Mouse (Mus musculus): ENCODE measurements around the gene 1700022I11Rik. TPM values are rescaled to one million over a fixed set of nuclear protein-coding genes. Genes with fewer than 3 reads are reported as not detected.

1700022I11Rik gene
- polyA plus RNA-seq, 1 experiment from 2014 or later, result 0.43 TPM

GRCm38 (mm10) chr4:43020876-43021275, 51.5 kb downstream of the 1700022I11Rik start:
- H3K4me3 ChIP-seq (ENCODE audit: low read depth, low read length), result no peak overlapping the region
- 84% methylated on average over 16 of the region's 16 CpGs for WGBS

GRCm38 (mm10) chr4:43021341-43021740, 51.9 kb downstream of the 1700022I11Rik start:
- Histone ChIP-seq H3K36me3 (ENCODE audit: control insufficient read depth, insufficient read depth, low read length) (peaks cover 45% of the 10 kb centered on the region), H3K4me1 (ENCODE audit: control insufficient read depth, insufficient read depth, low read length) (peaks cover 14% of the 10 kb centered on the region), H3K4me2 (ENCODE audit: low read length) (no peak overlapping the region), H3K9me3 (replicated peaks; ENCODE audit: control insufficient read depth, low read length, poor library complexity, severe bottlenecking) (no peaks in the 10 kb centered on the region), H3K27me3 (ENCODE audit: control insufficient read depth, insufficient read depth, low read depth, low read length) (no peaks in the 10 kb centered on the region), H3K9ac (ENCODE audit: low read depth, low read length) (no peak overlapping the region), H3K4me3 (ENCODE audit: low read depth, low read length) (no peak overlapping the region), H3K27ac (ENCODE audit: low read length) (no peak overlapping the region)
- ATAC-seq, result no peak
- 70% methylated on average over 17 of the region's 17 CpGs for WGBS

More at GRCm38 (mm10) chr4:43020876-43021275, 51.5 kb downstream of the 1700022I11Rik start:
- Histone ChIP-seq H3K9me3 (replicated peaks; ENCODE audit: control insufficient read depth, low read length, poor library complexity, severe bottlenecking) (no peaks in the 10 kb centered on the region), H3K27ac (ENCODE audit: low read length) (no peak overlapping the region), H3K36me3 (ENCODE audit: control insufficient read depth, insufficient read depth, low read length) (peaks cover 45% of the 10 kb centered on the region), H3K4me1 (ENCODE audit: control insufficient read depth, insufficient read depth, low read length) (peaks cover 14% of the 10 kb centered on the region), H3K4me2 (ENCODE audit: low read length) (no peak overlapping the region), H3K27me3 (ENCODE audit: control insufficient read depth, insufficient read depth, low read depth, low read length) (no peaks in the 10 kb centered on the region), H3K9ac (ENCODE audit: low read depth, low read length) (no peak overlapping the region)
- no peak for ATAC-seq

- peak overlapping the region; percentile 93 for H3K27ac ChIP-seq (ENCODE audit: low read length)
- peak overlapping the region; percentile 62 for H3K4me2 ChIP-seq (ENCODE audit: low read length)
- H3K4me1 ChIP-seq (ENCODE audit: control insufficient read depth, insufficient read depth, low read length), result peaks cover 14% of the 10 kb centered on the region
- H3K36me3 ChIP-seq (ENCODE audit: control insufficient read depth, insufficient read depth, low read length), result peaks cover 36% of the 10 kb centered on the region
- peak overlapping the region; percentile 67 for H3K9ac ChIP-seq (ENCODE audit: low read depth, low read length)
- WGBS, result 86% methylated on average over 14 of the region's 14 CpGs
- H3K4me3 ChIP-seq (ENCODE audit: low read depth, low read length), result peak overlapping the region; percentile 60
- H3K27me3 ChIP-seq (ENCODE audit: control insufficient read depth, insufficient read depth, low read depth, low read length), result no peaks in the 10 kb centered on the region
- no peaks in the 10 kb centered on the region for H3K9me3 ChIP-seq (replicated peaks; ENCODE audit: control insufficient read depth, low read length, poor library complexity, severe bottlenecking)
- peak; percentile 4; the same call in 1 of the 2 replicates for ATAC-seq
Measured at GRCm38 (mm10) chr4:43024673-43025072, 55.3 kb downstream of the 1700022I11Rik start.

DNA sequence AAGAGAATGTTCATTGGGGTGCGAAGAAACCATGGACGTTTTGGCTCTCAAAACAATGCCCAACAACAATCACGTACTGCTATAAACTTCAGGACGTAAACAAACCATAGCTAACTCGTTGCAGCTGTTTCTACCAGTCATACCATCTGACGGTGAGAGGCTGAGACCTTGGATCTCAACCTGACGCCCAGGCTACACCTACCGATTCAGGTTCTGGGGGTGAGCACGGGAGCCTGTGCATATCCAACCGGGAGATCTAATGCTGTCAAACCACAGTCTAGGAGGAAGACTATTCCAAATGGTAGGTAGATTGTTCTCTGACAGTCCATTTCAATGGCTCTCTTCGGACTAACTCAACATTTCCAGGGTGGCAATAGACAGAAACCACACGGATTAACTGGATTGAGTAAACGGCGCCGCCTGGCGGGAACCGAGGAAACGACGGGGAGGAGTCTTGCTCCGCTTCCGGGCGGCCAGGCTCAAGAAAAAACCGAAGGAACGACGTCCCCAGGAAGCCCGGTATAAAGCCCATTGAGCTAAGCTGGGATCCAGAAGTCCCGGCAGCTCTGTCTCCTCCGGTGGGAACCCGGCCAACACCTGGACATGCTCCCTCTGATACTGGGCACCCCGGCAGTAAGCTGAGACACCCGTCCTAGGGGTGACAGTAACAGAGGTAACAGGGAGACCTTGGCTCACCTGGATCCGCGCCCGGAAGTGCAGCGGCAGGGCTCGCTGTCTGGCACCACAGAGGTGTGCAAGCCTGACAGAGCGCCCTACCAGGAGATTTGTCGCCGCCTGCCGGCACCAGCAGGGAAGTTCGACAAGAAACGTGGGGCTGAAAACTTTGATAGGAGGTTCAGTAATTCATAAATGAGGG, 55.9 kb downstream of the 1700022I11Rik start, which contains the start of gene Pigo:
TSS of gene Pigo (minus strand) at position 736 of the 877 bp plus-strand sequence.
- Histone ChIP-seq H3K27ac (ENCODE audit: low read length) (peak within 1 kb of the TSS; percentile 93), H3K4me1 (ENCODE audit: control insufficient read depth, insufficient read depth, low read length) (peaks cover 19% of the 10 kb centered on the region), H3K4me3 (ENCODE audit: low read depth, low read length) (peak within 1 kb of the TSS; percentile 60), H3K27me3 (ENCODE audit: control insufficient read depth, insufficient read depth, low read depth, low read length) (no peaks in the 10 kb centered on the region), H3K36me3 (ENCODE audit: control insufficient read depth, insufficient read depth, low read length) (peaks cover 34% of the 10 kb centered on the region), H3K9ac (ENCODE audit: low read depth, low read length) (peak within 1 kb of the TSS; percentile 67), H3K9me3 (replicated peaks; ENCODE audit: control insufficient read depth, low read length, poor library complexity, severe bottlenecking) (no peaks in the 10 kb centered on the region), H3K4me2 (ENCODE audit: low read length) (peak within 1 kb of the TSS; percentile 62)
- ATAC-seq, result peak; percentile 96
- 9% methylated on average over 42 of the region's 42 CpGs for WGBS

DNA sequence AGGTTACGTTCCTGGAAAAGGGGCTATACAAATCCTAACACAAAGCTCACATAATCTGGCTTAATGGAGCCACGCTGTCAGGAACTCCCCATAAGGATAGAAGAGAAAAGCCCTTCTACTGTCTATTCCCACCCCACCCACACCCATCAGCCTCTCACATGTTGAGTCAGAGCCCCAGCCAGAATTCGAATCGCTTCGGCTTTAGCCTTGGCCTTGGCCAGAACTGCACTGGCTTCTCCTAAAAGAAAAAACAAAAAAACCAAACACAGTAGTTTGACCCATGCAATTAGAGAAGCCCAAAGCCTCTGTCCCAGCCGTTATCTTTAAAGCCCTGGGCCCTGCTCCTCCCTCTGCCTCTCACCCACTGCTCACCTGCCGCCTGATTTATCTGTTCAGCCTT, 59.7 kb downstream of the 1700022I11Rik start:
- no peak for ATAC-seq

DNA sequence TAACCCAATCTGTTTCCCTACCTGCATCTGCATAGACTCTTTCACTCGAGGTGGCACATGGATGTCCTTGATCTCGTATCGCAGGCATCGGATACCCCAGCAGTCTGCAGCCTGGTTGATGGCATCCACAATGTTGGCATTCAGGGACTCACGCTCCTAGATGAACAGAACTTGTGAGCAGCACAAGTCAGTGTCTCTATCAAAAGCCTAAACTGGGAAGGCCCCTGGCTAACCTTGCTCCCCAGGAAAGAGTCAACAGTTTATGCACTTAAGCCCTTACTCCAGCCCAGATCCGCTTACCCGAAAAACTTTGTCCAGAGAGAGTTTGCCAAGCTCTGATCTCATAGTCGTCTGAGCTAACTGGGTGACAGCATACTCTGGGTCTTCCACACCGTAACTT, 60.3 kb downstream of the 1700022I11Rik start:
- H3K4me2 ChIP-seq (ENCODE audit: low read length), result no peak overlapping the region
- WGBS, result 95% methylated on average over 9 of the region's 9 CpGs
- peaks cover 21% of the 10 kb centered on the region for H3K4me1 ChIP-seq (ENCODE audit: control insufficient read depth, insufficient read depth, low read length)
- ATAC-seq, result no peak
- H3K36me3 ChIP-seq (ENCODE audit: control insufficient read depth, insufficient read depth, low read length), result peaks cover 25% of the 10 kb centered on the region
- no peak overlapping the region for H3K4me3 ChIP-seq (ENCODE audit: low read depth, low read length)
- H3K9ac ChIP-seq (ENCODE audit: low read depth, low read length), result no peak overlapping the region
- H3K9me3 ChIP-seq (replicated peaks; ENCODE audit: control insufficient read depth, low read length, poor library complexity, severe bottlenecking), result no peaks in the 10 kb centered on the region
- H3K27me3 ChIP-seq (ENCODE audit: control insufficient read depth, insufficient read depth, low read depth, low read length), result no peaks in the 10 kb centered on the region
- no peak overlapping the region for H3K27ac ChIP-seq (ENCODE audit: low read length)

More for the DNA sequence above, 59.7 kb downstream of the 1700022I11Rik start:
- Histone ChIP-seq H3K9ac (ENCODE audit: low read depth, low read length) (no peak overlapping the region), H3K27ac (ENCODE audit: low read length) (no peak overlapping the region), H3K9me3 (replicated peaks; ENCODE audit: control insufficient read depth, low read length, poor library complexity, severe bottlenecking) (no peaks in the 10 kb centered on the region), H3K36me3 (ENCODE audit: control insufficient read depth, insufficient read depth, low read length) (peaks cover 19% of the 10 kb centered on the region), H3K4me3 (ENCODE audit: low read depth, low read length) (no peak overlapping the region), H3K4me2 (ENCODE audit: low read length) (no peak overlapping the region), H3K4me1 (ENCODE audit: control insufficient read depth, insufficient read depth, low read length) (peaks cover 27% of the 10 kb centered on the region), H3K27me3 (ENCODE audit: control insufficient read depth, insufficient read depth, low read depth, low read length) (no peaks in the 10 kb centered on the region)
- 93% methylated on average over 7 of the region's 7 CpGs for WGBS

DNA sequence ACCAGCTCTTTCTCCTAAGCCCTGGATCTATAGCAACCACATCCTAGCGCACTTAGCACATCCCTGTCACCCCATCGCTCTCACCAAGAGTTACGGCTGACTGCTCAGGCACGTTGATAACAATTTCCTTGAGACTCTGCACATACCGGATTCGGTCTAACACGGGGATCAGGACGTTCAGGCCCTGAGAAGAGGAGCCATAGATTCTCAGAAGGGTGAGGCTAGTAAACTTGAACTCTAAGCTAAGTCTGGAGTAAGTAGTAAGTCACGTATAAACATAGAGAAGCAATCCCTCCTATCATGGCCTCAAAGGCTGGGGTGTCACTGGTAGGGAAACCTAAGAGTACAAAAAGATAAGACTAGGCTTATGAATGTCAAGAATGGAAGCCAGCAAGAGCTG, 60.9 kb downstream of the 1700022I11Rik start:
- H3K4me1 ChIP-seq (ENCODE audit: control insufficient read depth, insufficient read depth, low read length), result peaks cover 19% of the 10 kb centered on the region
- WGBS, result 75% methylated on average over 9 of the region's 9 CpGs
- H3K4me2 ChIP-seq (ENCODE audit: low read length), result peak overlapping the region; percentile 79
- H3K27me3 ChIP-seq (ENCODE audit: control insufficient read depth, insufficient read depth, low read depth, low read length), result no peaks in the 10 kb centered on the region
- peaks cover 26% of the 10 kb centered on the region for H3K36me3 ChIP-seq (ENCODE audit: control insufficient read depth, insufficient read depth, low read length)
- no peak for ATAC-seq
- H3K27ac ChIP-seq (ENCODE audit: low read length), result no peak overlapping the region
- H3K9ac ChIP-seq (ENCODE audit: low read depth, low read length), result peak overlapping the region; percentile 91
- H3K9me3 ChIP-seq (replicated peaks; ENCODE audit: control insufficient read depth, low read length, poor library complexity, severe bottlenecking), result no peaks in the 10 kb centered on the region
- H3K4me3 ChIP-seq (ENCODE audit: low read depth, low read length), result peak overlapping the region; percentile 80

DNA sequence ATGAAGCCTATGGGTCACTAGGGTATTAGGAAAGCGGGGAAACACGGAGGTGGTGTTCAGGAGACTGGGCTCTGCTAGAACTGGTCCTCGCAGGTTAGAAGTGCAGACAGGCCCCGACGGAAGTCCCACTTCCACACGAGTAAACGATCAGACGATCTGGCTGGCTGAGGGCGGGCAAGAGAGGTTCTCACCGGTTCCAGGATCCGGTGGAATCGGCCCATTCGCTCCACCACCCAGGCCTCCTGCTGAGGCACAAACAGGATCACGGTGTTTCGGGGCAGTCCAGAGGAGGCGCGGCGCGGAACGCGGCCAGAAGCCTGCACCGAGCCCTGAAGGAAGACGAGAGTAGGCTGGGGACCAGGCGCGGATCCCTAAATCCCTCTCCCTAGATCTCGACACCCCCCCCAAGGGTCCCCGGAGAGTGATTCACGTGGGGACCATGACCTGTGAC, 61.4 kb downstream of the 1700022I11Rik start:
- ATAC-seq, result peak; percentile 66
- under 1% methylated on average over 28 of the region's 28 CpGs for WGBS
- peaks cover 28% of the 10 kb centered on the region for H3K36me3 ChIP-seq (ENCODE audit: control insufficient read depth, insufficient read depth, low read length)

More for the DNA sequence above, 61.4 kb downstream of the 1700022I11Rik start:
- Histone ChIP-seq H3K4me1 (ENCODE audit: control insufficient read depth, insufficient read depth, low read length) (peaks cover 19% of the 10 kb centered on the region), H3K4me3 (ENCODE audit: low read depth, low read length) (peak overlapping the region; percentile 80), H3K9ac (ENCODE audit: low read depth, low read length) (peak overlapping the region; percentile 91), H3K27ac (ENCODE audit: low read length) (peak overlapping the region; percentile 89), H3K9me3 (replicated peaks; ENCODE audit: control insufficient read depth, low read length, poor library complexity, severe bottlenecking) (no peaks in the 10 kb centered on the region), H3K27me3 (ENCODE audit: control insufficient read depth, insufficient read depth, low read depth, low read length) (no peaks in the 10 kb centered on the region), H3K4me2 (ENCODE audit: low read length) (peak overlapping the region; percentile 79)

Data from midbrain, embryonic 16.5 days (tissue).